Mouse (Mus musculus) heart, postnatal 14 days (tissue): ENCODE measurements around the gene Cacnb3. TPM values are rescaled to one million over a fixed set of nuclear protein-coding genes. Genes with fewer than 3 reads are reported as not detected.

Experiments used
- total RNA-seq, 2 experiments: library from RNA; stranded (reverse); gene quantifications; 2 replicates each; pipeline ENCODE4 v1.2.3; 2021

Cacnb3 gene
- total RNA-seq, 2 experiments from 2014 or later = 8.0 to 8.8 TPM

Other genes with a start within 250 kb of the Cacnb3 start
- not detected for gene Olfr283, start 249.9 kb upstream of the Cacnb3 start, total RNA-seq
- not detected for gene Olfr282, start 199.6 kb upstream of the Cacnb3 start, total RNA-seq
- not detected for gene Olfr281, start 178.3 kb upstream of the Cacnb3 start, total RNA-seq
- gene OR5BS1P, start 160.9 kb upstream of the Cacnb3 start, total RNA-seq = not detected
- gene Lalba, start 148.1 kb upstream of the Cacnb3 start, total RNA-seq = not detected
- gene Olfr279, start 138.4 kb upstream of the Cacnb3 start, total RNA-seq = not detected
- 10 to 100 TPM; 78.4 to 82.2 TPM for gene Kansl2, start 96.6 kb upstream of the Cacnb3 start, total RNA-seq
- 10 to 100 TPM; 32.8 to 42.6 TPM for gene Ccnt1, start 59.9 kb upstream of the Cacnb3 start, total RNA-seq
- under 1 TPM; 0.88 to 0.93 TPM for gene 4930415O20Rik, start 59.8 kb upstream of the Cacnb3 start, total RNA-seq
- gene Adcy6, start 20.8 kb upstream of the Cacnb3 start, total RNA-seq = 100 to 1,000 TPM; 199 to 209 TPM
- gene Ddx23, start 32.1 kb downstream of the Cacnb3 start, total RNA-seq = 10 to 100 TPM; 51.0 to 53.9 TPM
- 1 to 10 TPM in 1 of 2 experiments, under 1 TPM in 1; 0.69 to 1.0 TPM for gene Rnd1, start 46.6 kb downstream of the Cacnb3 start, total RNA-seq
- under 1 TPM; 0.29 to 0.72 TPM for gene Ccdc65, start 77.4 kb downstream of the Cacnb3 start, total RNA-seq
- gene Fkbp11, start 97.4 kb downstream of the Cacnb3 start, total RNA-seq = 1 to 10 TPM; 4.6 to 5.0 TPM
- gene Arf3, start 132.4 kb downstream of the Cacnb3 start, total RNA-seq = 10 to 100 TPM; 26.4 to 26.6 TPM
- gene Wnt10b, start 147.3 kb downstream of the Cacnb3 start, total RNA-seq = under 1 TPM; 0.45 to 0.61 TPM
- not detected for gene Wnt1, start 159.0 kb downstream of the Cacnb3 start, total RNA-seq
- under 1 TPM; 0.20 to 0.31 TPM for gene Ddn, start 178.7 kb downstream of the Cacnb3 start, total RNA-seq
- gene Prkag1, start 200.7 kb downstream of the Cacnb3 start, total RNA-seq = 10 to 100 TPM; 91.8 to 93.6 TPM
- gene Kmt2d, start 240.4 kb downstream of the Cacnb3 start, total RNA-seq = 10 to 100 TPM; 63.2 to 64.5 TPM